Mouse (Mus musculus) neural tube, embryonic 10.5 days (tissue): Measurements from ENCODE around the gene Cdr2l.

Experiments used
- DNase-seq: peaks from one replicate; pipeline ENCODE4 v3.0.0-alpha.2; 2017; ENCODE audit warnings: low spot score; ENCODE audit errors: extremely low spot score

Cdr2l gene

GRCm38 (mm10) chr11:115439906-115440595 is 58.3 kb downstream of the Cdr2l start, which contains the start of gene Trim80:
TSS of gene Trim80 (plus strand) at chr11:115440545.
- DNase-seq: no peak

GRCm38 (mm10) chr11:115441417-115441816 is 59.7 kb downstream of the Cdr2l start:
- no peak for DNase-seq
